Mouse (Mus musculus): ENCODE data around the gene Cnot2. TPM values are rescaled to one million over a fixed set of nuclear protein-coding genes. Genes with fewer than 3 reads are reported as not detected.

Gene Cnot2
- polyA plus RNA-seq, 1 experiment from 2014 or later = 102 TPM

- Histone ChIP-seq H3K9ac (no peak overlapping the region), H3K9me3 (replicated peaks) (peaks cover 14% of the 10 kb centered on the region), H3K27ac (no peak overlapping the region), H3K36me3 (peaks cover 16% of the 10 kb centered on the region), H3K27me3 (no peaks in the 10 kb centered on the region), H3K4me3 (replicated peaks) (no peak overlapping the region), H3K4me2 (no peak overlapping the region), H3K4me1 (peaks cover 14% of the 10 kb centered on the region; the same call in 1 of the 2 replicates)
- no peak for ATAC-seq (replicated peaks; ENCODE audit: low FRiP score)
- WGBS = 73% methylated on average over 2 of the region's 2 CpGs
These were observed 26.9 kb downstream of the Cnot2 start for GRCm38 (mm10) chr10:116554434-116554833.

- H3K9ac ChIP-seq = no peak overlapping the region
- WGBS = 24% methylated on average over 4 of the region's 4 CpGs
- ATAC-seq (replicated peaks; ENCODE audit: low FRiP score) = no peak
- no peak overlapping the region for H3K4me2 ChIP-seq
- H3K4me1 ChIP-seq = peaks cover 14% of the 10 kb centered on the region; the same call in 1 of the 2 replicates
- H3K4me3 ChIP-seq (replicated peaks) = no peak overlapping the region
- no peak overlapping the region for H3K27ac ChIP-seq
- H3K27me3 ChIP-seq = no peaks in the 10 kb centered on the region
- no peaks in the 10 kb centered on the region for H3K9me3 ChIP-seq (replicated peaks)
- H3K36me3 ChIP-seq = peaks cover 5% of the 10 kb centered on the region; the same call in 1 of the 2 replicates
These were observed 33.4 kb downstream of the Cnot2 start for GRCm38 (mm10) chr10:116547958-116548357.

GRCm38 (mm10) chr10:116546177-116546576, 35.1 kb downstream of the Cnot2 start:
- Histone ChIP-seq H3K4me2 (no peak overlapping the region), H3K9ac (no peak overlapping the region), H3K27me3 (no peaks in the 10 kb centered on the region), H3K4me3 (replicated peaks) (no peak overlapping the region), H3K9me3 (replicated peaks) (no peaks in the 10 kb centered on the region), H3K36me3 (peaks cover 5% of the 10 kb centered on the region; the same call in 1 of the 2 replicates), H3K27ac (no peak overlapping the region), H3K4me1 (peaks cover 14% of the 10 kb centered on the region; the same call in 1 of the 2 replicates)
- no peak for ATAC-seq (replicated peaks; ENCODE audit: low FRiP score)
- WGBS = 88% methylated on average over 3 of the region's 3 CpGs

- no peak overlapping the region for H3K4me3 ChIP-seq (replicated peaks)
- no peak overlapping the region for H3K4me2 ChIP-seq
- peaks cover 5% of the 10 kb centered on the region; the same call in 1 of the 2 replicates for H3K36me3 ChIP-seq
- H3K27ac ChIP-seq = no peak overlapping the region
- no peak overlapping the region for H3K9ac ChIP-seq
- 80% methylated on average over 1 of the region's 1 CpGs for WGBS
- ATAC-seq (replicated peaks; ENCODE audit: low FRiP score) = no peak
- H3K27me3 ChIP-seq = no peaks in the 10 kb centered on the region
- 0 out of 2 replicates have a peak, but pooled peaks cover 3% of the 10 kb centered on the region for H3K4me1 ChIP-seq
- H3K9me3 ChIP-seq (replicated peaks) = no peaks in the 10 kb centered on the region
These were observed 38.2 kb downstream of the Cnot2 start for GRCm38 (mm10) chr10:116543061-116543460.

GRCm38 (mm10) chr10:116540750-116541149, 40.6 kb downstream of the Cnot2 start:
- H3K27ac ChIP-seq = no peak overlapping the region
- H3K4me1 ChIP-seq = no peaks in the 10 kb centered on the region
- H3K4me3 ChIP-seq (replicated peaks) = no peak overlapping the region
- no peak overlapping the region for H3K9ac ChIP-seq
- WGBS = 67% methylated on average over 5 of the region's 5 CpGs
- H3K27me3 ChIP-seq = no peaks in the 10 kb centered on the region
- ATAC-seq (replicated peaks; ENCODE audit: low FRiP score) = no peak
- H3K36me3 ChIP-seq = no peaks in the 10 kb centered on the region
- no peaks in the 10 kb centered on the region for H3K9me3 ChIP-seq (replicated peaks)
- H3K4me2 ChIP-seq = no peak overlapping the region

GRCm38 (mm10) chr10:116537495-116537894, 43.8 kb downstream of the Cnot2 start:
- no peaks in the 10 kb centered on the region for H3K4me1 ChIP-seq
- no peak overlapping the region for H3K9ac ChIP-seq
- H3K4me2 ChIP-seq = no peak overlapping the region
- 90% methylated on average over 3 of the region's 3 CpGs for WGBS
- no peak for ATAC-seq (replicated peaks; ENCODE audit: low FRiP score)
- no peak overlapping the region for H3K27ac ChIP-seq
- no peaks in the 10 kb centered on the region for H3K36me3 ChIP-seq
- no peaks in the 10 kb centered on the region for H3K9me3 ChIP-seq (replicated peaks)
- H3K27me3 ChIP-seq = no peaks in the 10 kb centered on the region
- H3K4me3 ChIP-seq (replicated peaks) = no peak overlapping the region

GRCm38 (mm10) chr10:116534278-116534677, 47.0 kb downstream of the Cnot2 start:
- Histone ChIP-seq H3K4me2 (no peak overlapping the region), H3K9ac (no peak overlapping the region), H3K27me3 (no peaks in the 10 kb centered on the region), H3K27ac (no peak overlapping the region), H3K4me3 (replicated peaks) (no peak overlapping the region), H3K9me3 (replicated peaks) (no peaks in the 10 kb centered on the region), H3K4me1 (no peaks in the 10 kb centered on the region), H3K36me3 (no peaks in the 10 kb centered on the region)
- WGBS = 69% methylated on average over 3 of the region's 3 CpGs
- no peak for ATAC-seq (replicated peaks; ENCODE audit: low FRiP score)

- Histone ChIP-seq H3K27me3 (no peaks in the 10 kb centered on the region), H3K27ac (no peak overlapping the region), H3K9me3 (replicated peaks) (no peaks in the 10 kb centered on the region), H3K9ac (no peak overlapping the region), H3K4me1 (no peaks in the 10 kb centered on the region), H3K4me2 (no peak overlapping the region), H3K4me3 (replicated peaks) (no peak overlapping the region), H3K36me3 (peaks cover 3% of the 10 kb centered on the region)
- ATAC-seq (replicated peaks; ENCODE audit: low FRiP score) = no peak
- 68% methylated on average over 3 of the region's 3 CpGs for WGBS
These were observed 48.8 kb downstream of the Cnot2 start for GRCm38 (mm10) chr10:116532561-116532960.

- Histone ChIP-seq H3K4me2 (no peak overlapping the region), H3K4me1 (no peaks in the 10 kb centered on the region), H3K4me3 (replicated peaks) (no peak overlapping the region), H3K27me3 (no peaks in the 10 kb centered on the region), H3K9ac (no peak overlapping the region), H3K9me3 (replicated peaks) (no peaks in the 10 kb centered on the region), H3K27ac (no peak overlapping the region), H3K36me3 (peaks cover 7% of the 10 kb centered on the region)
- no peak for ATAC-seq (replicated peaks; ENCODE audit: low FRiP score)
- 93% methylated on average over 3 of the region's 3 CpGs for WGBS
These were observed 50.2 kb downstream of the Cnot2 start for GRCm38 (mm10) chr10:116531063-116531462.

GRCm38 (mm10) chr10:116519588-116519987, 61.7 kb downstream of the Cnot2 start:
- H3K4me1 ChIP-seq = no peaks in the 10 kb centered on the region
- no peaks in the 10 kb centered on the region for H3K36me3 ChIP-seq
- no peak overlapping the region for H3K4me3 ChIP-seq (replicated peaks)
- H3K9ac ChIP-seq = no peak overlapping the region
- no peak overlapping the region for H3K4me2 ChIP-seq
- WGBS = 84% methylated on average over 1 of the region's 1 CpGs
- H3K27ac ChIP-seq = no peak overlapping the region
- no peaks in the 10 kb centered on the region for H3K9me3 ChIP-seq (replicated peaks)
- H3K27me3 ChIP-seq = no peaks in the 10 kb centered on the region
- no peak for ATAC-seq (replicated peaks; ENCODE audit: low FRiP score)

GRCm38 (mm10) chr10:116515590-116515989, 65.7 kb downstream of the Cnot2 start:
- no peak overlapping the region for H3K4me2 ChIP-seq
- no peaks in the 10 kb centered on the region for H3K9me3 ChIP-seq (replicated peaks)
- H3K27me3 ChIP-seq = no peaks in the 10 kb centered on the region
- no peaks in the 10 kb centered on the region for H3K36me3 ChIP-seq
- no peak overlapping the region for H3K9ac ChIP-seq
- H3K4me1 ChIP-seq = no peaks in the 10 kb centered on the region
- WGBS = 90% methylated on average over 6 of the region's 6 CpGs
- no peak overlapping the region for H3K4me3 ChIP-seq (replicated peaks)
- H3K27ac ChIP-seq = no peak overlapping the region
- no peak for ATAC-seq (replicated peaks; ENCODE audit: low FRiP score)

GRCm38 (mm10) chr10:116515158-116515557, 66.2 kb downstream of the Cnot2 start:
- Histone ChIP-seq H3K27ac (no peak overlapping the region), H3K4me3 (replicated peaks) (no peak overlapping the region), H3K9me3 (replicated peaks) (no peaks in the 10 kb centered on the region), H3K4me2 (no peak overlapping the region), H3K4me1 (no peaks in the 10 kb centered on the region), H3K36me3 (no peaks in the 10 kb centered on the region), H3K9ac (no peak overlapping the region), H3K27me3 (no peaks in the 10 kb centered on the region)
- WGBS = 95% methylated on average over 4 of the region's 4 CpGs
- no peak for ATAC-seq (replicated peaks; ENCODE audit: low FRiP score)

- no peak overlapping the region for H3K4me3 ChIP-seq (replicated peaks)
- H3K27ac ChIP-seq = no peak overlapping the region
- no peak overlapping the region for H3K4me2 ChIP-seq
- H3K4me1 ChIP-seq = no peaks in the 10 kb centered on the region
- no peak overlapping the region for H3K9ac ChIP-seq
- no peaks in the 10 kb centered on the region for H3K27me3 ChIP-seq
- 74% methylated on average over 7 of the region's 7 CpGs for WGBS
- no peaks in the 10 kb centered on the region for H3K36me3 ChIP-seq
- H3K9me3 ChIP-seq (replicated peaks) = no peaks in the 10 kb centered on the region
- no peak for ATAC-seq (replicated peaks; ENCODE audit: low FRiP score)
These were observed 68.1 kb downstream of the Cnot2 start for GRCm38 (mm10) chr10:116513254-116513635.
